Mouse (Mus musculus): Measurements from ENCODE around the gene Ralgps2. TPM values are rescaled to one million over a fixed set of nuclear protein-coding genes. Genes with fewer than 3 reads are reported as not detected.
A peak's percentile ranks its signal among the peaks of the same experiment; 100 is the strongest.

The Ralgps2 gene
- polyA plus RNA-seq, 1 experiment from 2014 or later: 13.1 TPM

DNA sequence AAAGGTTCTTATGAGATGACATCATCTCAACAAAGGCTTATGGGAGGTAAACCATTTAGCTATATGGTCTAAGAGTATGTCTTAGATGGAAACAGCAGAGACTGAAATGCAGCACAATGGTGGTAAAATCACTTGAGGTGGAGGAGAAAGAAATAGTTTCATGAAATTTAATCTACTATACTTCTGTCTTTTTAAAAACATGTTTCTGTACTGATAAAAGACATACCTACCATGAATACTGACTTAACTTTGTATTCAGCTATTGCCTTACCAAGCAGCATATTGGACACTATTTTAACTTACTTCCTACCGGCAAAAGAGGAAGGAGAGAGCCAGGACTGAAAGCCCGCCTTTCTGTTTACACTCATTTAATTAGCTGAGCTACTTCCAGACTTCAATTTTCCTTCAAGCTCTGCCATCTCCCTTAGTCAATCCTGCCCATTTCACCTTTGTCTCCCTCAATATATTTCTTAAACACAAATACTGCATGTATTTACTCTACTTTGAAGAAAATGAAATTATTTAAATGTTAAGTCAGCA lies 79.6 kb downstream of the Ralgps2 start:
- 34% methylated on average over 2 of the region's 2 CpGs for WGBS (ENCODE audit: insufficient replicate concordance)
- H3K9ac ChIP-seq (ENCODE audit: low read depth, low read length): no peak overlapping the region
- H3K36me3 ChIP-seq (ENCODE audit: control insufficient read depth, insufficient read depth): no peaks in the 10 kb centered on the region
- H3K4me3 ChIP-seq (ENCODE audit: low read depth, low read length): no peak overlapping the region
- no peak overlapping the region for H3K4me2 ChIP-seq (ENCODE audit: low read depth, low read length)
- H3K4me1 ChIP-seq (ENCODE audit: control insufficient read depth, low read depth, low read length): no peaks in the 10 kb centered on the region; the same call in 1 of the 2 replicates
- no peak overlapping the region for H3K27ac ChIP-seq (ENCODE audit: low read length)
- no peaks in the 10 kb centered on the region for H3K27me3 ChIP-seq (ENCODE audit: control insufficient read depth, insufficient read depth, low read depth, low read length)
- H3K9me3 ChIP-seq (replicated peaks; ENCODE audit: control insufficient read depth, low read length): no peaks in the 10 kb centered on the region
- no peak for ATAC-seq (ENCODE audit: low read depth)

DNA sequence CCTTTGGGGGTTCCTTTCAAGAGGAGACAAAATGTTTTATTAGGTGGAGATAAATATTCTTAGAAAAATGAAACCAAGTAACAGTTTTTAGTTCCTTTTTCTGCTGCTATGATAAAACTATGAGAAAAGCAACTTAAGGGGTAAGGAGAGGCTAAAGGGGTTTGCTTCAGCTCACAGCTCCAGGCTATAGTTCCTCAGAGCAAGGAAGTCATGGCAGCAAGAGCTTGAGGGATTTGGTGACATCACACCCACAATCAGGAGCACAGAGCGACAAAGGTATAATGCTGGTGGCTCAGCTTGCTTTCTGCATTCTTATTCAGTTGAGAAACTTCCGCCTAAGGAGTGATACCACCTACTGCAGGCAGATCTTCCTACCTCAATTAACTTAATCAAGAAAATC lies 80.3 kb downstream of the Ralgps2 start:
- no peaks in the 10 kb centered on the region; the same call in 1 of the 2 replicates for H3K36me3 ChIP-seq (ENCODE audit: control insufficient read depth, insufficient read depth)
- no peak overlapping the region for H3K9ac ChIP-seq (ENCODE audit: low read depth, low read length)
- H3K27ac ChIP-seq (ENCODE audit: low read length): no peak overlapping the region
- WGBS (ENCODE audit: insufficient replicate concordance): 67% methylated on average over 2 of the region's 2 CpGs
- no peaks in the 10 kb centered on the region; the same call in 1 of the 2 replicates for H3K4me1 ChIP-seq (ENCODE audit: control insufficient read depth, low read depth, low read length)
- H3K4me2 ChIP-seq (ENCODE audit: low read depth, low read length): no peak overlapping the region
- no peaks in the 10 kb centered on the region for H3K27me3 ChIP-seq (ENCODE audit: control insufficient read depth, insufficient read depth, low read depth, low read length)
- H3K9me3 ChIP-seq (replicated peaks; ENCODE audit: control insufficient read depth, low read length): no peaks in the 10 kb centered on the region
- no peak for ATAC-seq (ENCODE audit: low read depth)
- H3K4me3 ChIP-seq (ENCODE audit: low read depth, low read length): no peak overlapping the region

DNA sequence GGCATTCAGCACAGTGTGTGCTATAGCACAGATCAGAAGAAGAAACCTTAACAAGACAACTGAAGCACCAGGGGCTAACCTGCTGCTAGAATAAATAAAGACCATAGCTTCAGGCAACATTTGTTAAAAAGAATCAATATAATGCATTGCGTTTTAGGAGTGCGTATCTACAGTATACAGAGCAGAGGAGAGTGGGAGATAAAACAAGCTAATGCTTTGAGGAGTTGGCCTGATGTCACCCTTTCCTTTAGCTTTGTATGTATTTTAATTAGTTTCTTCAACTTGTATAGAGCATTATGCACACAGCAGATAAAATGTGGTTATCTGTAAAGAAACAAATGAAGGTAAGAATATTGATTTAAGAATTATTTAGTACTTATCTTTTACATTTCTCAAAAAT lies 82.8 kb downstream of the Ralgps2 start:
- Histone ChIP-seq H3K4me3 (ENCODE audit: low read depth, low read length) (no peak overlapping the region), H3K27me3 (ENCODE audit: control insufficient read depth, insufficient read depth, low read depth, low read length) (no peaks in the 10 kb centered on the region), H3K36me3 (ENCODE audit: control insufficient read depth, insufficient read depth) (no peaks in the 10 kb centered on the region; the same call in 1 of the 2 replicates), H3K9ac (ENCODE audit: low read depth, low read length) (no peak overlapping the region), H3K9me3 (replicated peaks; ENCODE audit: control insufficient read depth, low read length) (no peaks in the 10 kb centered on the region), H3K4me2 (ENCODE audit: low read depth, low read length) (no peak overlapping the region), H3K27ac (ENCODE audit: low read length) (no peak overlapping the region), H3K4me1 (ENCODE audit: control insufficient read depth, low read depth, low read length) (no peaks in the 10 kb centered on the region; the same call in 1 of the 2 replicates)
- ATAC-seq (ENCODE audit: low read depth): no peak
- WGBS (ENCODE audit: insufficient replicate concordance): 56% methylated on average over 2 of the region's 2 CpGs

- H3K27ac ChIP-seq (ENCODE audit: low read length): no peak overlapping the region
- no peak for ATAC-seq (ENCODE audit: low read depth)
- no peak overlapping the region for H3K9ac ChIP-seq (ENCODE audit: low read depth, low read length)
- no peaks in the 10 kb centered on the region for H3K9me3 ChIP-seq (replicated peaks; ENCODE audit: control insufficient read depth, low read length)
- no peaks in the 10 kb centered on the region for H3K27me3 ChIP-seq (ENCODE audit: control insufficient read depth, insufficient read depth, low read depth, low read length)
- no peak overlapping the region for H3K4me3 ChIP-seq (ENCODE audit: low read depth, low read length)
- no peaks in the 10 kb centered on the region; the same call in 1 of the 2 replicates for H3K4me1 ChIP-seq (ENCODE audit: control insufficient read depth, low read depth, low read length)
- H3K36me3 ChIP-seq (ENCODE audit: control insufficient read depth, insufficient read depth): no peaks in the 10 kb centered on the region; the same call in 1 of the 2 replicates
- H3K4me2 ChIP-seq (ENCODE audit: low read depth, low read length): no peak overlapping the region
- 80% methylated on average over 4 of the region's 4 CpGs for WGBS (ENCODE audit: insufficient replicate concordance)
These were observed 84.9 kb downstream of the Ralgps2 start for GRCm38 (mm10) chr1:156854558-156854957.

DNA sequence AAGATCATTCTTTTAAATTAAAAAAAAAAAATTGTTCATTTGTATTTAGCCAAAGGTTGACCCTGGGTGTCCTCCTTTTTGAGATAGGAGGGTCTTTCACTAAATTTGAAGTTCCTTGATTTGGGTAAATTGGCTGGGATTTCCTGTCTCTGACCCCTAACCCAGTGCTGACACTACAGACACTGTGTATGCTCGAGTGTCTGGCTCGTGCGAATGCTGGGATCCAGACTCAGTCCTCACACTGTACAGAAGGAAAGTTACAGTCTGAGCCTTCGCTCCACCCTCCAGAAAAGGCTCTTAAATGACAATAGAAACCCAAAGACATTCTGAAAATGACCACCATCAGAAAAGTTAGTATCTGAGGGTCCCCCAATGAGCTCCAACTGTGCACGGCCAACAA lies 86.6 kb downstream of the Ralgps2 start:
- Histone ChIP-seq H3K4me1 (ENCODE audit: control insufficient read depth, low read depth, low read length) (no peaks in the 10 kb centered on the region; the same call in 1 of the 2 replicates), H3K36me3 (ENCODE audit: control insufficient read depth, insufficient read depth) (no peaks in the 10 kb centered on the region; the same call in 1 of the 2 replicates), H3K9me3 (replicated peaks; ENCODE audit: control insufficient read depth, low read length) (no peaks in the 10 kb centered on the region), H3K27ac (ENCODE audit: low read length) (no peak overlapping the region), H3K4me3 (ENCODE audit: low read depth, low read length) (no peak overlapping the region), H3K4me2 (ENCODE audit: low read depth, low read length) (no peak overlapping the region), H3K27me3 (ENCODE audit: control insufficient read depth, insufficient read depth, low read depth, low read length) (no peaks in the 10 kb centered on the region), H3K9ac (ENCODE audit: low read depth, low read length) (no peak overlapping the region)
- no peak for ATAC-seq (ENCODE audit: low read depth)
- 75% methylated on average over 5 of the region's 5 CpGs for WGBS (ENCODE audit: insufficient replicate concordance)

- no peak for ATAC-seq (ENCODE audit: low read depth)
- 65% methylated on average over 9 of the region's 9 CpGs for WGBS (ENCODE audit: insufficient replicate concordance)
- no peaks in the 10 kb centered on the region for H3K27me3 ChIP-seq (ENCODE audit: control insufficient read depth, insufficient read depth, low read depth, low read length)
- H3K4me1 ChIP-seq (ENCODE audit: control insufficient read depth, low read depth, low read length): no peaks in the 10 kb centered on the region; the same call in 1 of the 2 replicates
- H3K4me3 ChIP-seq (ENCODE audit: low read depth, low read length): no peak overlapping the region
- H3K36me3 ChIP-seq (ENCODE audit: control insufficient read depth, insufficient read depth): no peaks in the 10 kb centered on the region; the same call in 1 of the 2 replicates
- H3K27ac ChIP-seq (ENCODE audit: low read length): no peak overlapping the region
- H3K9me3 ChIP-seq (replicated peaks; ENCODE audit: control insufficient read depth, low read length): no peaks in the 10 kb centered on the region
- H3K9ac ChIP-seq (ENCODE audit: low read depth, low read length): no peak overlapping the region
- no peak overlapping the region for H3K4me2 ChIP-seq (ENCODE audit: low read depth, low read length)
These were observed 87.0 kb downstream of the Ralgps2 start for GRCm38 (mm10) chr1:156852409-156852808.

DNA sequence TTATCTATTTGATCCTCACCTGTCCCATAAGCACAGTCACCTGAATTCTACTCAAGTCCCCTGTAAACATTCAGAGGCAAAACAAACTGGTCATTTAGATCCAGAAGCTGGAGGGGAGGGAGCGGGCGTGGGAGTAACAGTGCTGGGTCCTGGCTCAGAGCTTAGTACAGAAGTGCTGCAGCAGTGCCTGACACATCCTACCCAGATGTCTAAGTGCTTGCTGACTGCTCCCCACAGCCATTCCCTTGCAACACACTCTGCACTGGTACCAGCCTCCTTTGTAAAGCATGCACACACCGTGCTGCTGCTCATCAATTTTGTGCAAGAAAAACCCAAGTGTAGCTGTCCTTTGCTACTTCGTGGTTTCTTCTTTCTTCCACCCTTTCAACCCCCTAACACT lies 92.3 kb downstream of the Ralgps2 start:
- no peaks in the 10 kb centered on the region for H3K9me3 ChIP-seq (replicated peaks; ENCODE audit: control insufficient read depth, low read length)
- no peak overlapping the region for H3K4me2 ChIP-seq (ENCODE audit: low read depth, low read length)
- H3K27me3 ChIP-seq (ENCODE audit: control insufficient read depth, insufficient read depth, low read depth, low read length): no peaks in the 10 kb centered on the region
- no peak for ATAC-seq (ENCODE audit: low read depth)
- H3K9ac ChIP-seq (ENCODE audit: low read depth, low read length): no peak overlapping the region
- no peak overlapping the region for H3K4me3 ChIP-seq (ENCODE audit: low read depth, low read length)
- no peaks in the 10 kb centered on the region for H3K36me3 ChIP-seq (ENCODE audit: control insufficient read depth, insufficient read depth)
- no peaks in the 10 kb centered on the region for H3K4me1 ChIP-seq (ENCODE audit: control insufficient read depth, low read depth, low read length)
- 49% methylated on average over 4 of the region's 4 CpGs for WGBS (ENCODE audit: insufficient replicate concordance)
- H3K27ac ChIP-seq (ENCODE audit: low read length): no peak overlapping the region

GRCm38 (mm10) chr1:156841625-156842339 lies 97.6 kb downstream of the Ralgps2 start:
- no peaks in the 10 kb centered on the region for H3K9me3 ChIP-seq (replicated peaks; ENCODE audit: control insufficient read depth, low read length)
- H3K4me3 ChIP-seq (ENCODE audit: low read depth, low read length): no peak overlapping the region
- H3K9ac ChIP-seq (ENCODE audit: low read depth, low read length): no peak overlapping the region
- H3K36me3 ChIP-seq (ENCODE audit: control insufficient read depth, insufficient read depth): no peaks in the 10 kb centered on the region
- 67% methylated on average over 11 of the region's 11 CpGs for whole genome bisulfite sequencing (ENCODE audit: insufficient replicate concordance)
- ATAC-seq (ENCODE audit: low read depth): no peak
- H3K4me1 ChIP-seq (ENCODE audit: control insufficient read depth, low read depth, low read length): no peaks in the 10 kb centered on the region
- H3K4me2 ChIP-seq (ENCODE audit: low read depth, low read length): no peak overlapping the region
- no peak overlapping the region for H3K27ac ChIP-seq (ENCODE audit: low read length)
- no peaks in the 10 kb centered on the region for H3K27me3 ChIP-seq (ENCODE audit: control insufficient read depth, insufficient read depth, low read depth, low read length)

DNA sequence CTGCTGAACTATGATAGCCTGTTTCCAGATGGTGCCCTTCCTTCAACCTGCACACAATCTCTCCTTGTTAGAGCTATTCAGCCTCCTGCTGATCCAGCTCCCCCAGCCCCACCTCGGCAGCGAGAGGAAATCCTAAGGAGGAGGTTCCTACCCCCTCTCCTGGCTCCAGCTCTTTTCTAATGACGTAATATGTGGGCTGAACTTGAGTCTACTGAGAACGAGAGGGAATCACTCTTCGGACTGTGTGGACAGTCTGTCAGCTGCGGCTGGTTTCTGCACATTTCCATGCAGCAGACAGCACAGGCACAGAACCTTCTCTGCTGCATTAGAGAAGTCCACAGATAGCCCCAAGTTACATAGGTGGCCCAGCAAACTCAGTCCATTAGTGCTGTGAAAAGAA lies 100.7 kb downstream of the Ralgps2 start:
- no peaks in the 10 kb centered on the region for H3K4me1 ChIP-seq (ENCODE audit: control insufficient read depth, low read depth, low read length)
- ATAC-seq (ENCODE audit: low read depth): peak; percentile 56
- H3K36me3 ChIP-seq (ENCODE audit: control insufficient read depth, insufficient read depth): no peaks in the 10 kb centered on the region
- no peak overlapping the region for H3K4me3 ChIP-seq (ENCODE audit: low read depth, low read length)
- no peak overlapping the region for H3K27ac ChIP-seq (ENCODE audit: low read length)
- no peaks in the 10 kb centered on the region for H3K27me3 ChIP-seq (ENCODE audit: control insufficient read depth, insufficient read depth, low read depth, low read length)
- H3K9me3 ChIP-seq (replicated peaks; ENCODE audit: control insufficient read depth, low read length): no peaks in the 10 kb centered on the region
- WGBS (ENCODE audit: insufficient replicate concordance): 44% methylated on average over 6 of the region's 6 CpGs
- H3K9ac ChIP-seq (ENCODE audit: low read depth, low read length): no peak overlapping the region
- no peak overlapping the region for H3K4me2 ChIP-seq (ENCODE audit: low read depth, low read length)

Data from liver, embryonic 16.5 days (tissue).